Mouse (Mus musculus) left cerebral cortex, postnatal 14 days (tissue): ENCODE measurements around the gene Ppp1r3a. TPM values are rescaled to one million over a fixed set of nuclear protein-coding genes. Genes with fewer than 3 reads are reported as not detected.

Source experiments
- total RNA-seq, 2 experiments: library from RNA; stranded (reverse); gene quantifications; 2 replicates each; pipeline ENCODE4 v1.2.3; 2021

Ppp1r3a gene
- total RNA-seq, 2 experiments from 2014 or later: not detected

Other genes with a start within 250 kb of the Ppp1r3a start
- 10 to 100 TPM in 1 of 2 experiments, 1 to 10 TPM in 1; 7.2 to 12.0 TPM for gene Foxp2, start 146.1 kb upstream of the Ppp1r3a start, total RNA-seq